Mouse (Mus musculus): ENCODE measurements around the gene Gm9513. TPM values are rescaled to one million over a fixed set of nuclear protein-coding genes. Genes with fewer than 3 reads are reported as not detected.

Gene Gm9513
- total and polyA plus RNA-seq, 3 experiments: not detected

GRCm38 (mm10) chr9:36504211-36504610 lies 28.8 kb downstream of the Gm9513 start:
- no peak for TF ChIP-seq MAFK (IDR thresholded peaks at IDR 0.05; ENCODE audit: borderline replicate concordance, low read depth, low read length)
- TF ChIP-seq CHD2 (IDR thresholded peaks at IDR 0.05; ENCODE audit: low read length): no peak
- no peak for TF ChIP-seq MAX (IDR thresholded peaks at IDR 0.05; ENCODE audit: low read length)
- TF ChIP-seq CHD1 (IDR thresholded peaks at IDR 0.05; ENCODE audit: low read depth, low read length): no peak
- no peak for TF ChIP-seq TAL1 (IDR thresholded peaks at IDR 0.05; ENCODE audit: low read length)
- no peak for TF ChIP-seq POLR2AphosphoS5 (IDR thresholded peaks at IDR 0.05; ENCODE audit: borderline replicate concordance, low read depth, low read length)
- TF ChIP-seq MYB (IDR thresholded peaks at IDR 0.05; ENCODE audit: low read depth, low read length): no peak
- TF ChIP-seq BHLHE40 (IDR thresholded peaks at IDR 0.05; ENCODE audit: borderline replicate concordance, low read depth, low read length): no peak
- no peak for TF ChIP-seq RCOR1 (IDR thresholded peaks at IDR 0.05; ENCODE audit: low read depth, low read length)
- TF ChIP-seq TCF12 (IDR thresholded peaks at IDR 0.05; ENCODE audit: low read depth, low read length): no peak
- no peak for TF ChIP-seq USF1 (IDR thresholded peaks at IDR 0.05; ENCODE audit: low read depth, low read length)
- TF ChIP-seq UBTF (IDR thresholded peaks at IDR 0.05; ENCODE audit: borderline replicate concordance, insufficient read depth, low read depth, low read length): no peak
- no peak for TF ChIP-seq NRF1 (IDR thresholded peaks at IDR 0.05; ENCODE audit: insufficient read depth, low read depth, low read length, poor library complexity, severe bottlenecking)
- TF ChIP-seq ZC3H11A (IDR thresholded peaks at IDR 0.05; ENCODE audit: low read depth, low read length): no peak
- no peak for TF ChIP-seq CTCF (IDR thresholded peaks at IDR 0.05 in 2 of 3, conservative IDR thresholded peaks at IDR 0.05 in 1 of 3; ENCODE audit: control insufficient read depth in 1 of 3, insufficient read depth in 1 of 3, low read depth in 2 of 3, low read length in 3 of 3, poor library complexity in 1 of 3, severe bottlenecking in 1 of 3)
- no peak for TF ChIP-seq E2F4 (IDR thresholded peaks at IDR 0.05; ENCODE audit: borderline replicate concordance, low read depth, low read length)
- TF ChIP-seq GATA1 (IDR thresholded peaks at IDR 0.05; ENCODE audit: low read depth, low read length): no peak
- no peak for TF ChIP-seq MYC (IDR thresholded peaks at IDR 0.05; ENCODE audit: low read depth, low read length)
- no peak for TF ChIP-seq HCFC1 (IDR thresholded peaks at IDR 0.05; ENCODE audit: low read depth, low read length)
- no peak for TF ChIP-seq SMC3 (IDR thresholded peaks at IDR 0.05; ENCODE audit: low read depth, low read length)
- Histone ChIP-seq H3K36me3 (ENCODE audit: control insufficient read depth in 1 of 2, insufficient read depth in 2 of 2, low read length in 2 of 2) (no peaks in the 10 kb centered on the region), H3K4me1 (ENCODE audit: control insufficient read depth in 1 of 2, insufficient read depth in 2 of 2, low read length in 2 of 2) (no peaks in the 10 kb centered on the region), H3K79me2 (ENCODE audit: control insufficient read depth, insufficient read depth, low read length, poor library complexity) (no peaks in the 10 kb centered on the region), H3K9ac (ENCODE audit: control insufficient read depth, low read depth, low read length, poor library complexity, severe bottlenecking) (no peak overlapping the region), H3K4me3 (ENCODE audit: control insufficient read depth in 1 of 2, insufficient read depth in 1 of 2, low read depth in 2 of 2, low read length in 2 of 2) (no peak overlapping the region), H3K27me3 (ENCODE audit: control insufficient read depth in 1 of 2, insufficient read depth in 2 of 2, low read length in 2 of 2) (no peaks in the 10 kb centered on the region), H3K27ac (ENCODE audit: control insufficient read depth, low read depth, low read length) (no peak overlapping the region), H3K9me3 (replicated peaks; ENCODE audit: insufficient read depth, low read length) (no peaks in the 10 kb centered on the region)
- DNase-seq (ENCODE audit: low read depth, low spot score): no peak

Other genes with a start within 250 kb of the Gm9513 start
- not detected in 2 replicates for gene Gm7257, start 43.8 kb upstream of the Gm9513 start, total RNA-seq (2012; rRNA removed)
- gene Gm7257, start 43.8 kb upstream of the Gm9513 start, polyA plus RNA-seq (2012; ENCODE audit: insufficient read depth in 1 of 2, insufficient read length in 2 of 2, low read depth in 1 of 2, low replicate concordance in 2 of 2, missing spikeins in 1 of 2): not detected
- gene Gm5615, start 66.3 kb downstream of the Gm9513 start, total RNA-seq (2012; rRNA removed): not detected in 2 replicates
- not detected for gene Gm5615, start 66.3 kb downstream of the Gm9513 start, polyA plus RNA-seq (2012; ENCODE audit: insufficient read depth in 1 of 2, insufficient read length in 2 of 2, low read depth in 1 of 2, low replicate concordance in 2 of 2, missing spikeins in 1 of 2)
- not detected in 2 replicates for gene Gm17689, start 107.0 kb downstream of the Gm9513 start, total RNA-seq (2012; rRNA removed)
- gene Gm17689, start 107.0 kb downstream of the Gm9513 start, polyA plus RNA-seq (2012; ENCODE audit: insufficient read depth in 1 of 2, insufficient read length in 2 of 2, low read depth in 1 of 2, low replicate concordance in 2 of 2, missing spikeins in 1 of 2): not detected
- not detected in 2 replicates for gene A630095E13Rik, start 167.7 kb downstream of the Gm9513 start, total RNA-seq (2012; rRNA removed)
- not detected for gene A630095E13Rik, start 167.7 kb downstream of the Gm9513 start, polyA plus RNA-seq (2012; ENCODE audit: insufficient read depth in 1 of 2, insufficient read length in 2 of 2, low read depth in 1 of 2, low replicate concordance in 2 of 2, missing spikeins in 1 of 2)
- gene Acrv1, start 217.6 kb downstream of the Gm9513 start, total RNA-seq (2012; rRNA removed): not detected in 2 replicates
- under 1 TPM in 1 of 2 experiments, not detected in 1; 0.18 TPM for gene Acrv1, start 217.6 kb downstream of the Gm9513 start, polyA plus RNA-seq (2012; ENCODE audit: insufficient read depth in 1 of 2, insufficient read length in 2 of 2, low read depth in 1 of 2, low replicate concordance in 2 of 2, missing spikeins in 1 of 2)

Measured in MEL (cell line).